Mouse (Mus musculus): Measurements from ENCODE around the gene Lrtm2.

DNA sequence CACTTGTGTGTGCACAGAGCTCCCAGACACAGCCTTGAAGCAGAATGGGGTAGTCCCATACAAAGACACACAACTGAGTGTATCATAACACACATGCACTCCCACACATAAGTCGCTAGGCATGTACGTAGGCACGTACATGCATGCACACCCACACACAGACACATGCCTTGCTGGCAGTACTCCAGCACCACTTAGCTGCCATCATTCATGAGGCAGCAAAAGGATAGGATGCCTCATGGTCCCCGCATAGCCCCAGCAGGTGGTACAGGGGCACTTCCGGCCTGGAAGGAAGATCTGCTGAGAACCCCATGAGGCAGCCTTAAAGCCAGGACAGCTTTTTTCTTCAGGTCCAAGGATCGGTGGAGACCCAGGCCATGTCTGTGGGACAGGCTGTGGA lies 4.6 kb downstream of the Lrtm2 start:
- TF ChIP-seq EP300 (IDR thresholded peaks at IDR 0.05) (no peak), CTCF (IDR thresholded peaks at IDR 0.05) (no peak)
